Mouse (Mus musculus) MEL (cell line): ENCODE measurements around the gene Zmynd10. TPM values are rescaled to one million over a fixed set of nuclear protein-coding genes. Genes with fewer than 3 reads are reported as not detected.

Experiments used
- DNase-seq: peaks from one replicate; pipeline ENCODE4 v3.0.0; 2011; ENCODE audit warnings: low read depth, low spot score
- H3K27ac ChIP-seq: 2 replicates; pipeline ENCODE4 v1.5.1; 2012; ENCODE audit warnings: low read depth, mild to moderate bottlenecking, control low read depth, low read length, moderate library complexity; ENCODE audit not compliant: control insufficient read depth
- H3K27me3 ChIP-seq, 2 experiments: fragments of 150-350 bp in 1 of 2; sonication (generic) in 1 of 2; 2 replicates each; pipeline ENCODE4 v1.6.1; 2012; ENCODE audit warnings: low read length in 2 of 2, mild to moderate bottlenecking in 2 of 2, improper control_type of control experiment in 1 of 2, moderate library complexity in 1 of 2; ENCODE audit not compliant: insufficient read depth in 2 of 2, control insufficient read depth in 1 of 2
- H3K36me3 ChIP-seq, 2 experiments: 2 replicates each; pipeline ENCODE4 v1.6.1; 2012 to 2014; ENCODE audit warnings: low read length in 2 of 2, improper control_type of control experiment in 1 of 2, inconsistent platforms in 1 of 2, mild to moderate bottlenecking in 1 of 2; ENCODE audit not compliant: insufficient read depth in 2 of 2, control insufficient read depth in 1 of 2
- H3K4me1 ChIP-seq, 2 experiments: fragments of 150-350 bp in 1 of 2; sonication (generic) in 1 of 2; 2 replicates each; pipeline ENCODE4 v1.6.1; 2012; ENCODE audit warnings: low read length in 2 of 2, improper control_type of control experiment in 1 of 2, mild to moderate bottlenecking in 1 of 2; ENCODE audit not compliant: insufficient read depth in 2 of 2, control insufficient read depth in 1 of 2
- H3K4me3 ChIP-seq, 2 experiments: fragments of 150-350 bp in 1 of 2; sonication (generic) in 1 of 2; 2 replicates each; pipeline ENCODE4 v1.5.1; 2012; ENCODE audit warnings: low read depth in 2 of 2, low read length in 2 of 2, mild to moderate bottlenecking in 2 of 2, moderate library complexity in 2 of 2, control low read depth in 1 of 2, improper control_type of control experiment in 1 of 2; ENCODE audit not compliant: control insufficient read depth in 1 of 2, insufficient read depth in 1 of 2
- H3K79me2 ChIP-seq: 2 replicates; pipeline ENCODE4 v1.6.1; 2012; ENCODE audit warnings: mild to moderate bottlenecking, low read length, moderate library complexity; ENCODE audit not compliant: control insufficient read depth, poor library complexity, insufficient read depth
- H3K9ac ChIP-seq: 2 replicates; pipeline ENCODE4 v1.6.1; 2012; ENCODE audit warnings: low read depth, mild to moderate bottlenecking, control low read depth, low read length, moderate library complexity; ENCODE audit not compliant: control insufficient read depth, poor library complexity, severe bottlenecking
- H3K9me3 ChIP-seq: fragments of 150-350 bp; sonication (generic); replicated peaks from 2 replicates; pipeline ENCODE4 v1.6.1; 2012; ENCODE audit warnings: mild to moderate bottlenecking, low read length, improper control_type of control experiment, moderate library complexity; ENCODE audit not compliant: insufficient read depth
- BHLHE40 ChIP-seq: IDR thresholded peaks from 2 replicates; pipeline ENCODE4 v1.6.1; 2012; ENCODE audit warnings: low read depth, mild to moderate bottlenecking, inconsistent platforms, low read length, improper control_type of control experiment, borderline replicate concordance
- CHD2 ChIP-seq: IDR thresholded peaks from 2 replicates; pipeline ENCODE4 v1.6.1; 2011; ENCODE audit warnings: low read length, improper control_type of control experiment
- E2F4 ChIP-seq: IDR thresholded peaks from 2 replicates; pipeline ENCODE4 v1.6.1; 2011; ENCODE audit warnings: low read depth, low read length, improper control_type of control experiment, borderline replicate concordance
- ELF1 ChIP-seq: IDR thresholded peaks from 2 replicates; pipeline ENCODE4 v1.6.1; 2014; ENCODE audit warnings: low read depth, mild to moderate bottlenecking, inconsistent platforms, low read length, improper control_type of control experiment, moderate library complexity
- EP300 ChIP-seq, 2 experiments: IDR thresholded peaks; 2 replicates each; pipeline ENCODE4 v1.6.1; 2011; ENCODE audit warnings: improper control_type of control experiment in 2 of 2, low read length in 2 of 2, low read depth in 1 of 2, mild to moderate bottlenecking in 1 of 2
- GATA1 ChIP-seq: IDR thresholded peaks from 2 replicates; pipeline ENCODE4 v1.6.1; 2011; ENCODE audit warnings: low read depth, low read length, improper control_type of control experiment
- HCFC1 ChIP-seq: IDR thresholded peaks from 2 replicates; pipeline ENCODE4 v1.6.1; 2012; ENCODE audit warnings: low read depth, mild to moderate bottlenecking, inconsistent platforms, low read length, improper control_type of control experiment, moderate library complexity
- KAT2A ChIP-seq: conservative IDR thresholded peaks from 2 replicates; pipeline ENCODE4 v1.6.1; 2012; ENCODE audit warnings: low read depth, low read length, improper control_type of control experiment, inconsistent platforms
- MAFK ChIP-seq: IDR thresholded peaks from 2 replicates; pipeline ENCODE4 v1.6.1; 2011; ENCODE audit warnings: low read depth, mild to moderate bottlenecking, low read length, improper control_type of control experiment, borderline replicate concordance
- MAZ ChIP-seq: IDR thresholded peaks from 2 replicates; pipeline ENCODE4 v1.6.1; 2012; ENCODE audit warnings: low read depth, mild to moderate bottlenecking, inconsistent platforms, low read length, improper control_type of control experiment
- MEF2A ChIP-seq: IDR thresholded peaks from 2 replicates; pipeline ENCODE4 v1.6.1; 2014; ENCODE audit warnings: low read depth, mild to moderate bottlenecking, inconsistent platforms, low read length, improper control_type of control experiment; ENCODE audit not compliant: poor library complexity, insufficient replicate concordance, severe bottlenecking; ENCODE audit errors: extremely low read depth
- MYB ChIP-seq: IDR thresholded peaks from 2 replicates; pipeline ENCODE4 v1.6.1; 2011; ENCODE audit warnings: mild to moderate bottlenecking, low read depth, low read length, improper control_type of control experiment
- MYC ChIP-seq: IDR thresholded peaks from 2 replicates; pipeline ENCODE4 v1.6.1; 2011; ENCODE audit warnings: low read depth, mild to moderate bottlenecking, low read length, improper control_type of control experiment, moderate library complexity
- NELFE ChIP-seq: IDR thresholded peaks from 2 replicates; pipeline ENCODE4 v1.6.1; 2011; ENCODE audit warnings: low read depth, low read length, improper control_type of control experiment
- NRF1 ChIP-seq: IDR thresholded peaks from 2 replicates; pipeline ENCODE4 v1.6.1; 2014; ENCODE audit warnings: low read depth, mild to moderate bottlenecking, inconsistent platforms, low read length, improper control_type of control experiment, moderate library complexity; ENCODE audit not compliant: poor library complexity, insufficient read depth, severe bottlenecking
- POLR2A ChIP-seq, 2 experiments: IDR thresholded peaks; 2 replicates each; pipeline ENCODE4 v1.6.1; 2011 to 2012; ENCODE audit warnings: low read length in 2 of 2, mild to moderate bottlenecking in 2 of 2, control low read depth in 1 of 2, improper control_type of control experiment in 1 of 2, low read depth in 1 of 2, moderate library complexity in 1 of 2; ENCODE audit not compliant: control insufficient read depth in 1 of 2, insufficient read depth in 1 of 2, poor library complexity in 1 of 2
- RAD21 ChIP-seq: IDR thresholded peaks from 2 replicates; pipeline ENCODE4 v1.6.1; 2011; ENCODE audit warnings: mild to moderate bottlenecking, low read depth, low read length, improper control_type of control experiment
- RCOR1 ChIP-seq: IDR thresholded peaks from 2 replicates; pipeline ENCODE4 v1.6.1; 2012; ENCODE audit warnings: low read depth, mild to moderate bottlenecking, inconsistent platforms, low read length, improper control_type of control experiment
- SIN3A ChIP-seq: IDR thresholded peaks from 2 replicates; pipeline ENCODE4 v1.6.1; 2012; ENCODE audit warnings: low read length, improper control_type of control experiment, inconsistent platforms
- TAL1 ChIP-seq: IDR thresholded peaks from 2 replicates; pipeline ENCODE4 v1.6.1; 2012; ENCODE audit warnings: mild to moderate bottlenecking, inconsistent platforms, low read length, moderate library complexity, mixed read lengths
- TBP ChIP-seq: IDR thresholded peaks from 2 replicates; pipeline ENCODE4 v1.8.0; 2011; ENCODE audit warnings: low read depth, low read length, improper control_type of control experiment
- UBTF ChIP-seq: IDR thresholded peaks from 2 replicates; pipeline ENCODE4 v1.6.1; 2012; ENCODE audit warnings: low read depth, mild to moderate bottlenecking, inconsistent platforms, low read length, improper control_type of control experiment, moderate library complexity, borderline replicate concordance; ENCODE audit not compliant: insufficient read depth
- USF1 ChIP-seq: IDR thresholded peaks from 2 replicates; pipeline ENCODE4 v1.6.1; 2014; ENCODE audit warnings: low read depth, mild to moderate bottlenecking, inconsistent platforms, low read length, improper control_type of control experiment, moderate library complexity
- ZMIZ1 ChIP-seq: IDR thresholded peaks from 2 replicates; pipeline ENCODE4 v1.6.1; 2012; ENCODE audit warnings: low read depth, mild to moderate bottlenecking, inconsistent platforms, low read length, improper control_type of control experiment, moderate library complexity
- ZNF384 ChIP-seq: IDR thresholded peaks from 2 replicates; pipeline ENCODE4 v1.6.1; 2012; ENCODE audit warnings: low read depth, mild to moderate bottlenecking, inconsistent platforms, low read length, improper control_type of control experiment
- polyA plus RNA-seq, 2 experiments: library from polyadenylated mRNA; stranded (reverse) in 1 of 2; unstranded in 1 of 2; fragments of >175 nt in 1 of 2; fragments of >200 nt in 1 of 2; gene quantifications; 2 replicates each; pipeline versions ENCODE4 v1.2.1 to v1.2.4; 2012; ENCODE audit warnings: low replicate concordance in 2 of 2, low read depth in 1 of 2; ENCODE audit not compliant: insufficient read length in 2 of 2, insufficient read depth in 1 of 2, missing spikeins in 1 of 2
- total RNA-seq: library from RNA; depleted of rRNA; stranded (reverse); fragments of 300-350 nt; gene quantifications from 2 replicates; pipeline ENCODE4 v1.2.3, GENCODE M21; 2012

Gene Zmynd10
- total and polyA plus RNA-seq, 3 experiments: 0.31 to 0.85 TPM; not detected in 1

GRCm38 (mm10) chr9:107599433-107599832, 52.3 kb downstream of the Zmynd10 start:
- H3K27me3 ChIP-seq: no peaks in the 10 kb centered on the region
- H3K79me2 ChIP-seq: no peaks in the 10 kb centered on the region; the same call in 1 of the 2 replicates
- peaks cover 0 to 6% of the 10 kb centered on the region in 2 experiments; a peak in 3 of 4 replicates for H3K36me3 ChIP-seq
- no peak for DNase-seq
- H3K9me3 ChIP-seq: no peaks in the 10 kb centered on the region
- H3K4me1 ChIP-seq: peaks cover 0 to 18% of the 10 kb centered on the region in 2 experiments; a peak in 2 of 4 replicates
- no peak for TF ChIP-seq KAT2A
- TF ChIP-seq UBTF: no peak
- no peak for TF ChIP-seq ELF1
- no peak for TF ChIP-seq RAD21
- TF ChIP-seq ZMIZ1: no peak
- no peak for TF ChIP-seq POLR2A (IDR thresholded peaks at IDR 0.05; ENCODE audit: control insufficient read depth in 1 of 2, insufficient read depth in 1 of 2, low read depth in 1 of 2, low read length in 2 of 2, poor library complexity in 1 of 2)
- TF ChIP-seq NELFE: no peak
- TF ChIP-seq TBP: no peak
- TF ChIP-seq BHLHE40: no peak
- no peak for TF ChIP-seq EP300 (IDR thresholded peaks at IDR 0.05; ENCODE audit: low read depth in 1 of 2, low read length in 2 of 2)
- no peak for TF ChIP-seq HCFC1
- no peak for TF ChIP-seq MAZ
- TF ChIP-seq ZNF384: no peak
- TF ChIP-seq MAFK: no peak
- no peak for TF ChIP-seq USF1
- TF ChIP-seq TAL1: no peak
- no peak for TF ChIP-seq SIN3A
- no peak for TF ChIP-seq GATA1
- no peak for TF ChIP-seq NRF1
- TF ChIP-seq MEF2A: no peak
- no peak overlapping the region for H3K27ac ChIP-seq
- H3K9ac ChIP-seq: no peak overlapping the region
- H3K4me3 ChIP-seq: no peak overlapping the region

- DNase-seq: no peak
- Histone ChIP-seq H3K9ac (no peak overlapping the region), H3K4me3 (no peak overlapping the region), H3K4me1 (peaks cover 0 to 18% of the 10 kb centered on the region in 2 experiments; a peak in 2 of 4 replicates), H3K9me3 (no peaks in the 10 kb centered on the region), H3K27me3 (no peaks in the 10 kb centered on the region), H3K79me2 (no peaks in the 10 kb centered on the region; the same call in 1 of the 2 replicates), H3K36me3 (peaks cover 0 to 6% of the 10 kb centered on the region in 2 experiments; a peak in 2 of 4 replicates), H3K27ac (no peak overlapping the region)
- no peak for TF ChIP-seq E2F4
- no peak for TF ChIP-seq USF1
- no peak for TF ChIP-seq MYB
- no peak for TF ChIP-seq CHD2
- no peak for TF ChIP-seq KAT2A
- TF ChIP-seq RCOR1: no peak
- TF ChIP-seq MYC: no peak
Measured at GRCm38 (mm10) chr9:107599842-107600241, 52.7 kb downstream of the Zmynd10 start.
